Mouse (Mus musculus) midbrain, postnatal 0 days (tissue): Measurements from ENCODE around the gene Hbq1a. TPM values are rescaled to one million over a fixed set of nuclear protein-coding genes. Genes with fewer than 3 reads are reported as not detected.
"Not testable (repeated sequence)": the region's sequence is repeated elsewhere in the genome, so short reads cannot be mapped to it uniquely, and the experiment has no call there.

ENCODE experiments used
- ATAC-seq: fragments of 200-750 bp; cut with Nextera tagmentation; 2 replicates; pipeline ENCODE4 v1.8.0; 2017; ENCODE audit warnings: moderate number of reproducible peaks, mild to moderate bottlenecking, moderate TSS enrichment, moderate library complexity; ENCODE audit not compliant: low FRiP score
- DNase-seq: peaks from one replicate; pipeline ENCODE4 v3.0.0-alpha.2; 2015; ENCODE audit warnings: low spot score
- H3K27ac ChIP-seq: fragments of 300-500 bp; sonication (generic); 2 replicates; pipeline ENCODE4 v1.5.1; 2014; ENCODE audit warnings: low read depth, mild to moderate bottlenecking, low read length, mixed read lengths
- H3K27me3 ChIP-seq: fragments of 300-500 bp; sonication (generic); 2 replicates; pipeline ENCODE4 v1.6.1; 2014; ENCODE audit warnings: low read length, control low read depth, mixed read lengths; ENCODE audit not compliant: insufficient read depth
- H3K36me3 ChIP-seq: fragments of 300-500 bp; sonication (generic); 2 replicates; pipeline ENCODE4 v1.6.1; 2014; ENCODE audit warnings: low read length, control low read depth, mixed read lengths; ENCODE audit not compliant: insufficient read depth
- H3K4me1 ChIP-seq: fragments of 300-500 bp; sonication (generic); 2 replicates; pipeline ENCODE4 v1.6.1; 2014; ENCODE audit warnings: mild to moderate bottlenecking, control low read depth, antibody characterized with exemption, low read length, mixed read lengths; ENCODE audit not compliant: insufficient read depth
- H3K4me2 ChIP-seq: fragments of 300-500 bp; sonication (generic); 2 replicates; pipeline ENCODE4 v1.6.1; 2014; ENCODE audit warnings: low read depth, mild to moderate bottlenecking, low read length, mixed read lengths; ENCODE audit not compliant: poor library complexity, severe bottlenecking
- H3K4me3 ChIP-seq: fragments of 300-500 bp; sonication (generic); 2 replicates; pipeline ENCODE4 v1.5.1; 2014; ENCODE audit warnings: low read depth, mild to moderate bottlenecking, low read length, moderate library complexity
- H3K9ac ChIP-seq: fragments of 300-500 bp; sonication (generic); replicated peaks from 2 replicates; pipeline ENCODE4 v1.6.1; 2014; ENCODE audit warnings: mild to moderate bottlenecking, low read length, moderate library complexity, mixed read lengths; ENCODE audit not compliant: poor library complexity, severe bottlenecking
- H3K9me3 ChIP-seq: fragments of 300-500 bp; sonication (generic); 2 replicates; pipeline ENCODE4 v1.6.1; 2016; ENCODE audit warnings: low read length, control low read depth
- CTCF ChIP-seq: IDR thresholded peaks from 2 replicates; pipeline ENCODE4 v1.5.1; 2016; ENCODE audit warnings: antibody characterized with exemption, mild to moderate bottlenecking
- WGBS: fragments of 180-500 bp; shearing (Covaris S2); extraction: QIAGEN DNeasy Blood & Tissue Kit; methylation state at CpG from one replicate; pipeline ENCODE4 v1.1.7; 2014; 5-methylcytosine and 5-hydroxymethylcytosine counted together
- polyA plus RNA-seq: library from polyadenylated mRNA; unstranded; fragments of >200 nt; fragmentation: Nextera tagmentation; extraction: Ambion mirVana; gene quantifications from 2 replicates; pipeline ENCODE4 v1.2.1, GENCODE M21; 2015
- total RNA-seq: library from RNA; depleted of rRNA; stranded (reverse); fragments of >200 nt; gene quantifications from 2 replicates; pipeline ENCODE4 v1.2.3, GENCODE M21; 2014

The Hbq1a gene
- total and polyA plus RNA-seq, 2 experiments from 2014 or later: 2.7 to 3.2 TPM

- no peaks in the 10 kb centered on the region for H3K27me3 ChIP-seq
- H3K4me3 ChIP-seq: no peak overlapping the region
- no peaks in the 10 kb centered on the region for H3K4me1 ChIP-seq
- H3K4me2 ChIP-seq: no peak overlapping the region
- WGBS: 49% methylated on average over 4 of the region's 4 CpGs
- H3K9ac ChIP-seq: no peak overlapping the region
- H3K36me3 ChIP-seq: no peaks in the 10 kb centered on the region
- no peak for DNase-seq
- ATAC-seq: no peak
- H3K9me3 ChIP-seq: no peaks in the 10 kb centered on the region
- TF ChIP-seq CTCF: no peak
- no peak overlapping the region for H3K27ac ChIP-seq
These were observed 28.7 kb upstream of the Hbq1a start for GRCm38 (mm10) chr11:32271178-32271577.

GRCm38 (mm10) chr11:32276347-32276746, 23.5 kb upstream of the Hbq1a start, which contains the start of gene Hba-x:
Gene Hba-x, plus strand, starts transcription at chr11:32276400.
- no peak for TF ChIP-seq CTCF
- no peaks in the 10 kb centered on the region for H3K36me3 ChIP-seq
- 71% methylated on average over 3 of the region's 3 CpGs for WGBS

GRCm38 (mm10) chr11:32277736-32278457, 22.0 kb upstream of the Hbq1a start:
- Histone ChIP-seq H3K36me3 (no peaks in the 10 kb centered on the region), H3K4me1 (no peaks in the 10 kb centered on the region), H3K27me3 (no peaks in the 10 kb centered on the region), H3K4me3 (no peak overlapping the region), H3K4me2 (no peak overlapping the region), H3K9me3 (no peaks in the 10 kb centered on the region), H3K9ac (no peak overlapping the region), H3K27ac (no peak overlapping the region)
- no peak for DNase-seq
- no peak for ATAC-seq
- TF ChIP-seq CTCF: no peak
- 82% methylated on average over 21 of the region's 21 CpGs for WGBS

More at GRCm38 (mm10) chr11:32276347-32276746, 23.5 kb upstream of the Hbq1a start, which contains the start of gene Hba-x:
- DNase-seq (no peak), ATAC-seq (no peak)
- H3K4me3 ChIP-seq: no peak within 1 kb of the TSS
- no peak within 1 kb of the TSS for H3K9ac ChIP-seq
- H3K4me1 ChIP-seq: no peaks in the 10 kb centered on the region
- H3K9me3 ChIP-seq: no peaks in the 10 kb centered on the region
- H3K4me2 ChIP-seq: no peak within 1 kb of the TSS
- no peaks in the 10 kb centered on the region for H3K27me3 ChIP-seq
- H3K27ac ChIP-seq: no peak within 1 kb of the TSS

- no peak overlapping the region for H3K9ac ChIP-seq
- H3K27ac ChIP-seq: no peak overlapping the region
- H3K27me3 ChIP-seq: no peaks in the 10 kb centered on the region
- no peak for TF ChIP-seq CTCF
- DNase-seq (no peak), ATAC-seq (no peak)
- H3K4me3 ChIP-seq: no peak overlapping the region
- H3K4me1 ChIP-seq: no peaks in the 10 kb centered on the region
- no peaks in the 10 kb centered on the region for H3K36me3 ChIP-seq
- no peaks in the 10 kb centered on the region for H3K9me3 ChIP-seq
- no peak overlapping the region for H3K4me2 ChIP-seq
- 86% methylated on average over 12 of the region's 12 CpGs for WGBS
These were observed 21.4 kb upstream of the Hbq1a start for GRCm38 (mm10) chr11:32278458-32278957.

- Histone ChIP-seq H3K4me2 (no peak overlapping the region), H3K9ac (no peak overlapping the region), H3K4me1 (no peaks in the 10 kb centered on the region), H3K9me3 (no peaks in the 10 kb centered on the region), H3K27ac (no peak overlapping the region), H3K4me3 (no peak overlapping the region), H3K27me3 (no peaks in the 10 kb centered on the region), H3K36me3 (no peaks in the 10 kb centered on the region)
- no peak for TF ChIP-seq CTCF
- ATAC-seq (no peak), DNase-seq (no peak)
- WGBS: 72% methylated on average over 2 of the region's 2 CpGs
These were observed 19.2 kb upstream of the Hbq1a start for GRCm38 (mm10) chr11:32280646-32281045.

GRCm38 (mm10) chr11:32281416-32282144, 18.3 kb upstream of the Hbq1a start:
- WGBS: 44% methylated on average over 1 of the region's 1 CpGs

GRCm38 (mm10) chr11:32283091-32283777, 16.6 kb upstream of the Hbq1a start, which contains the start of gene Hba-a1:
Gene Hba-a1, plus strand, starts transcription at chr11:32283511.
- WGBS: 80% methylated on average over 1 of the region's 5 CpGs
- H3K4me2 ChIP-seq, H3K4me1 ChIP-seq, H3K9me3 ChIP-seq, H3K27ac ChIP-seq, H3K9ac ChIP-seq, DNase-seq, ATAC-seq, H3K27me3 ChIP-seq, H3K36me3 ChIP-seq, H3K4me3 ChIP-seq: not testable (repeated sequence)

More at GRCm38 (mm10) chr11:32281416-32282144, 18.3 kb upstream of the Hbq1a start:
- H3K4me1 ChIP-seq: no peaks in the 10 kb centered on the region
- no peaks in the 10 kb centered on the region for H3K36me3 ChIP-seq
- no peak for DNase-seq
- no peaks in the 10 kb centered on the region for H3K27me3 ChIP-seq
- no peak overlapping the region for H3K27ac ChIP-seq
- no peak overlapping the region for H3K9ac ChIP-seq
- H3K4me2 ChIP-seq: no peak overlapping the region
- H3K9me3 ChIP-seq: no peaks in the 10 kb centered on the region
- H3K4me3 ChIP-seq: no peak overlapping the region
- TF ChIP-seq CTCF: no peak
- ATAC-seq: no peak

GRCm38 (mm10) chr11:32284582-32284981, 15.3 kb upstream of the Hbq1a start:
- DNase-seq, H3K27ac ChIP-seq, H3K27me3 ChIP-seq, H3K4me1 ChIP-seq, ATAC-seq, H3K36me3 ChIP-seq, H3K4me3 ChIP-seq, H3K9me3 ChIP-seq, H3K9ac ChIP-seq, H3K4me2 ChIP-seq: not testable (repeated sequence)
- 55% methylated on average over 2 of the region's 2 CpGs for WGBS
